Mouse (Mus musculus): ENCODE results near the gene Siglecg. TPM values are rescaled to one million over a fixed set of nuclear protein-coding genes. Genes with fewer than 3 reads are reported as not detected.
"Not testable (repeated sequence)": the region's sequence is repeated elsewhere in the genome, so short reads cannot be mapped to it uniquely, and the experiment has no call there.

Gene Siglecg
- polyA plus RNA-seq (2016; fragmentation: Nextera tagmentation; extraction: Ambion mirVana): not detected in 2 replicates

GRCm38 (mm10) chr7:43408131-43408553, at the start of gene Siglecg:
Gene Siglecg, plus strand, starts transcription at chr7:43408204.
- Histone ChIP-seq H3K27ac (no peak within 1 kb of the TSS), H3K4me3 (no peak within 1 kb of the TSS), H3K9me3 (no peaks in the 10 kb centered on the region), H3K4me1 (0 out of 2 replicates have a peak, but pooled peaks cover 5% of the 10 kb centered on the region), H3K27me3 (ENCODE audit: insufficient read depth, poor library complexity, severe bottlenecking) (no peaks in the 10 kb centered on the region), H3K36me3 (no peaks in the 10 kb centered on the region)
- WGBS: 82% methylated on average over 4 of the region's 4 CpGs
- DNase-seq (ENCODE audit: low spot score): no peak

- DNase-seq (ENCODE audit: low spot score): no peak
- Histone ChIP-seq H3K27ac (no peak overlapping the region), H3K36me3 (no peaks in the 10 kb centered on the region), H3K4me1 (peaks cover 7% of the 10 kb centered on the region; the same call in 1 of the 2 replicates), H3K4me3 (no peak overlapping the region), H3K9me3 (no peaks in the 10 kb centered on the region), H3K27me3 (ENCODE audit: insufficient read depth, poor library complexity, severe bottlenecking) (no peaks in the 10 kb centered on the region)
- WGBS: 84% methylated on average over 3 of the region's 3 CpGs
Observed at GRCm38 (mm10) chr7:43358556-43358955, 49.4 kb upstream of the Siglecg start.

GRCm38 (mm10) chr7:43361442-43361841, 46.6 kb upstream of the Siglecg start:
- Histone ChIP-seq H3K36me3 (no peaks in the 10 kb centered on the region), H3K4me1 (no peaks in the 10 kb centered on the region), H3K27ac (no peak overlapping the region), H3K27me3 (ENCODE audit: insufficient read depth, poor library complexity, severe bottlenecking) (no peaks in the 10 kb centered on the region), H3K4me3 (no peak overlapping the region), H3K9me3 (no peaks in the 10 kb centered on the region)
- 71% methylated on average over 1 of the region's 1 CpGs for WGBS
- no peak for DNase-seq (ENCODE audit: low spot score)

- no peak overlapping the region for H3K27ac ChIP-seq
- no peaks in the 10 kb centered on the region for H3K36me3 ChIP-seq
- H3K4me1 ChIP-seq: no peaks in the 10 kb centered on the region
- H3K9me3 ChIP-seq: no peaks in the 10 kb centered on the region
- no peaks in the 10 kb centered on the region for H3K27me3 ChIP-seq (ENCODE audit: insufficient read depth, poor library complexity, severe bottlenecking)
- no peak for DNase-seq (ENCODE audit: low spot score)
- H3K4me3 ChIP-seq: no peak overlapping the region
- WGBS: 71% methylated on average over 4 of the region's 4 CpGs
Observed at GRCm38 (mm10) chr7:43362021-43362420, 46.0 kb upstream of the Siglecg start.

- H3K4me1 ChIP-seq: no peaks in the 10 kb centered on the region
- no peaks in the 10 kb centered on the region for H3K27me3 ChIP-seq (ENCODE audit: insufficient read depth, poor library complexity, severe bottlenecking)
- H3K27ac ChIP-seq: no peak overlapping the region
- no peaks in the 10 kb centered on the region for H3K9me3 ChIP-seq
- no peak for DNase-seq (ENCODE audit: low spot score)
- no peak overlapping the region for H3K4me3 ChIP-seq
- H3K36me3 ChIP-seq: no peaks in the 10 kb centered on the region
- 22% methylated on average over 5 of the region's 5 CpGs for WGBS
Observed at GRCm38 (mm10) chr7:43378226-43378625, 29.8 kb upstream of the Siglecg start.

- no peak overlapping the region for H3K27ac ChIP-seq
- H3K9me3 ChIP-seq: no peaks in the 10 kb centered on the region
- WGBS: 75% methylated on average over 8 of the region's 8 CpGs
- H3K4me1 ChIP-seq: no peaks in the 10 kb centered on the region
- H3K36me3 ChIP-seq: no peaks in the 10 kb centered on the region
- no peaks in the 10 kb centered on the region for H3K27me3 ChIP-seq (ENCODE audit: insufficient read depth, poor library complexity, severe bottlenecking)
- H3K4me3 ChIP-seq: no peak overlapping the region
- DNase-seq (ENCODE audit: low spot score): peak; percentile 13
Observed at GRCm38 (mm10) chr7:43392349-43393121, 15.5 kb upstream of the Siglecg start.

GRCm38 (mm10) chr7:43399501-43399900, 8.5 kb upstream of the Siglecg start:
- H3K4me1 ChIP-seq: no peaks in the 10 kb centered on the region
- H3K27ac ChIP-seq: no peak overlapping the region
- no peak overlapping the region for H3K4me3 ChIP-seq
- WGBS: 82% methylated on average over 2 of the region's 2 CpGs
- no peaks in the 10 kb centered on the region for H3K9me3 ChIP-seq
- no peaks in the 10 kb centered on the region for H3K36me3 ChIP-seq
- no peak for DNase-seq (ENCODE audit: low spot score)
- no peaks in the 10 kb centered on the region for H3K27me3 ChIP-seq (ENCODE audit: insufficient read depth, poor library complexity, severe bottlenecking)

GRCm38 (mm10) chr7:43402718-43403117, 5.3 kb upstream of the Siglecg start:
- no peaks in the 10 kb centered on the region for H3K4me1 ChIP-seq
- H3K27me3 ChIP-seq (ENCODE audit: insufficient read depth, poor library complexity, severe bottlenecking): no peaks in the 10 kb centered on the region
- H3K36me3 ChIP-seq: no peaks in the 10 kb centered on the region
- H3K4me3 ChIP-seq: no peak overlapping the region
- H3K27ac ChIP-seq: no peak overlapping the region
- no peak for DNase-seq (ENCODE audit: low spot score)
- WGBS: 43% methylated on average over 2 of the region's 2 CpGs
- H3K9me3 ChIP-seq: no peaks in the 10 kb centered on the region

- Histone ChIP-seq H3K27me3 (ENCODE audit: insufficient read depth, poor library complexity, severe bottlenecking) (no peaks in the 10 kb centered on the region), H3K4me3 (no peak overlapping the region), H3K27ac (no peak overlapping the region), H3K4me1 (0 out of 2 replicates have a peak, but pooled peaks cover 5% of the 10 kb centered on the region), H3K9me3 (no peaks in the 10 kb centered on the region), H3K36me3 (no peaks in the 10 kb centered on the region)
- 73% methylated on average over 3 of the region's 3 CpGs for WGBS
- no peak for DNase-seq (ENCODE audit: low spot score)
Observed at GRCm38 (mm10) chr7:43407573-43407972, 431 bp upstream of the Siglecg start.

- no peaks in the 10 kb centered on the region for H3K27me3 ChIP-seq (ENCODE audit: insufficient read depth, poor library complexity, severe bottlenecking)
- no peaks in the 10 kb centered on the region for H3K9me3 ChIP-seq
- 59% methylated on average over 3 of the region's 3 CpGs for WGBS
- no peak for DNase-seq (ENCODE audit: low spot score)
- H3K36me3 ChIP-seq: no peaks in the 10 kb centered on the region
- no peak overlapping the region for H3K4me3 ChIP-seq
- 0 out of 2 replicates have a peak, but pooled peaks cover 5% of the 10 kb centered on the region for H3K4me1 ChIP-seq
- no peak overlapping the region for H3K27ac ChIP-seq
Observed at GRCm38 (mm10) chr7:43409084-43409483, 1.1 kb downstream of the Siglecg start.

- H3K4me1 ChIP-seq; H3K9me3 ChIP-seq; H3K4me3 ChIP-seq; H3K27ac ChIP-seq; H3K36me3 ChIP-seq; H3K27me3 ChIP-seq (ENCODE audit: insufficient read depth, poor library complexity, severe bottlenecking); DNase-seq (ENCODE audit: low spot score): not testable (repeated sequence)
- 36% methylated on average over 4 of the region's 4 CpGs for WGBS
Observed at GRCm38 (mm10) chr7:43411724-43412123, 3.7 kb downstream of the Siglecg start.

GRCm38 (mm10) chr7:43417298-43417697, 9.3 kb downstream of the Siglecg start:
- Histone ChIP-seq H3K27ac (no peak overlapping the region), H3K36me3 (no peaks in the 10 kb centered on the region), H3K4me3 (no peak overlapping the region), H3K4me1 (no peaks in the 10 kb centered on the region), H3K9me3 (no peaks in the 10 kb centered on the region), H3K27me3 (ENCODE audit: insufficient read depth, poor library complexity, severe bottlenecking) (no peaks in the 10 kb centered on the region)
- DNase-seq (ENCODE audit: low spot score): no peak
- 83% methylated on average over 10 of the region's 10 CpGs for WGBS

GRCm38 (mm10) chr7:43422995-43423617, 15.1 kb downstream of the Siglecg start:
- Histone ChIP-seq H3K27ac (no peak overlapping the region), H3K4me1 (peaks cover 4% of the 10 kb centered on the region; the same call in 1 of the 2 replicates), H3K36me3 (no peaks in the 10 kb centered on the region), H3K27me3 (ENCODE audit: insufficient read depth, poor library complexity, severe bottlenecking) (no peaks in the 10 kb centered on the region), H3K4me3 (peak overlapping the region; percentile 27), H3K9me3 (no peaks in the 10 kb centered on the region)
- peak; percentile 91 for DNase-seq (ENCODE audit: low spot score)
- 14% methylated on average over 11 of the region's 11 CpGs for WGBS

Data from heart, embryonic 10.5 days (tissue).